Mouse (Mus musculus): ENCODE results near the gene Chrnb2. TPM values are rescaled to one million over a fixed set of nuclear protein-coding genes. Genes with fewer than 3 reads are reported as not detected.

Gene Chrnb2
- polyA plus RNA-seq, 1 experiment: 0.42 TPM

DNA sequence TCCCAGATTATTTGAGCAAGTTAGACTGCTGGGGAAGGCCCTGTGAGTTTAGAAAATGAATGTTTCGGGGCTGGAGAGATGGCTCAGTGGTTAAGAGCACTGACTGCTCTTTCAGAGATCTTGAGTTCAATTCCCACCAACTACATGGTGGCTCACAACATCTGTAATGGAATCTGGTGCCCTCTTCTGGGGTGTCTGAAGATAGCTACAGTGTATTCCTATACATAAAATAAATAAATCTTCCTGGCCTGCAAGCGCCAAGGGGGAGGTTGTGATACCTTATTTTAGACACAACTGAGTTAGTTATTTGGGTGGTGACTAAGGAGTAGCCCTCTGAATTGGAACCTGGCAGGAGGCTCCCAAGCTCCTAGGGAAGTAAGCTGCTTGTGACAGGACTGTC, 35.6 kb downstream of the Chrnb2 start:
- Histone ChIP-seq H3K36me3 (ENCODE audit: control insufficient read depth, insufficient read depth) (no peaks in the 10 kb centered on the region), H3K27me3 (ENCODE audit: control insufficient read depth, insufficient read depth, insufficient read length) (no peaks in the 10 kb centered on the region), H3K4me3 (no peak overlapping the region), H3ac (ENCODE audit: control insufficient read depth, insufficient read length) (no peak overlapping the region), H3K79me2 (ENCODE audit: control insufficient read depth, insufficient read depth) (peaks cover 59% of the 10 kb centered on the region), H3K4me2 (ENCODE audit: low read depth) (no peak overlapping the region)
- TF ChIP-seq USF1 (IDR thresholded peaks at IDR 0.05; ENCODE audit: low read depth) (no peak), TCF12 (IDR thresholded peaks at IDR 0.05; ENCODE audit: insufficient read depth, poor library complexity, severe bottlenecking) (no peak), POLR2AphosphoS2 (IDR thresholded peaks at IDR 0.05; ENCODE audit: insufficient read length, low read depth) (no peak), SRF (IDR thresholded peaks at IDR 0.05; ENCODE audit: control insufficient read depth, insufficient read length, low read depth) (no peak), MYOD1 (IDR thresholded peaks at IDR 0.05; ENCODE audit: control insufficient read depth in 1 of 3, insufficient read length in 2 of 3, low read depth in 2 of 3) (no peak), E2F4 (IDR thresholded peaks at IDR 0.05; ENCODE audit: insufficient read depth) (no peak), TCF3 (IDR thresholded peaks at IDR 0.05; ENCODE audit: insufficient read length, low read depth) (no peak), MYOG (IDR thresholded peaks at IDR 0.05; ENCODE audit: control insufficient read depth in 1 of 3, insufficient read depth in 1 of 3, insufficient read length in 2 of 3, low read depth in 2 of 3) (no peak), MAX (IDR thresholded peaks at IDR 0.05; ENCODE audit: low read depth) (no peak), CEBPB (IDR thresholded peaks at IDR 0.05; ENCODE audit: insufficient read depth, poor library complexity, severe bottlenecking) (no peak), POLR2A (IDR thresholded peaks at IDR 0.05; ENCODE audit: insufficient read length, low read depth) (no peak), REST (IDR thresholded peaks at IDR 0.05; ENCODE audit: insufficient read depth, insufficient read length) (no peak)

GRCm38 (mm10) chr3:89727028-89727427, 37.4 kb downstream of the Chrnb2 start:
- Histone ChIP-seq H3K79me2 (ENCODE audit: control insufficient read depth, insufficient read depth) (peaks cover 59% of the 10 kb centered on the region), H3ac (ENCODE audit: control insufficient read depth, insufficient read length) (no peak overlapping the region), H3K27me3 (ENCODE audit: control insufficient read depth, insufficient read depth, insufficient read length) (no peaks in the 10 kb centered on the region), H3K4me3 (no peak overlapping the region), H3K36me3 (ENCODE audit: control insufficient read depth, insufficient read depth) (no peaks in the 10 kb centered on the region), H3K4me2 (ENCODE audit: low read depth) (no peak overlapping the region)
- TF ChIP-seq CEBPB (IDR thresholded peaks at IDR 0.05; ENCODE audit: insufficient read depth, poor library complexity, severe bottlenecking): no peak

DNA sequence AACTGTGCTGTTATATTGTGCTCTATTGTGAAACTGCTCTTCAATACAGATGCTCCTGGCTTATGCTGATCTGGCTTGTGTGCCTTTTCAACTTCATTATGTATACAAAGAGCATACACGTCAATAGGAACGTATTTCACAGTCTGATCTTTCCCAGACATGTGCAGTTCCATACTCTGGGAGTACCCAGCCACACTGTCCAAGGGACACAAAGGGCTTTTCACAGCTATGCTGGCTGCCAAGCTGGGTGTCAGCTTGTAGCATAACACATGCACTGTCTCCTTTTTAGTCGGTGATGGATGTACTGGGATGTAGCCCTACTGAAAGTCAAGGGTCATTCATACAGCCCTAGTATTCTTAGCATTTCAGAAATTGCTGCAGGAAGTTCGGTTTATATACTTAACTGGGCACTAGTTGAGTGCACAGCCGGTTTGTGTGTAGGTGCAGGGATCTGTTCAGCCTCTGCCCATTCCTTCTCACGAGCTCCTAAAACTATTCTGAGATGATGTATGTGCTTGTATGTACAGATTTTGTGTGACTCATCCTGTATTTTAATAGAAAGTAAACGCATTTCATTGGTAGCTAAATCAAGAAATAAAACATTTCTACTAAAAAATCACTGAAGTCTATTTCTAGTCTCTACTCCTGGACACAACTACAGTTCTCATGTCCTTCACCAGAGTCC, 40.9 kb downstream of the Chrnb2 start:
- Histone ChIP-seq H3K27me3 (ENCODE audit: control insufficient read depth, insufficient read depth, insufficient read length) (no peaks in the 10 kb centered on the region), H3ac (ENCODE audit: control insufficient read depth, insufficient read length) (no peak overlapping the region), H3K79me2 (ENCODE audit: control insufficient read depth, insufficient read depth) (peaks cover 70% of the 10 kb centered on the region), H3K4me3 (no peak overlapping the region), H3K36me3 (ENCODE audit: control insufficient read depth, insufficient read depth) (no peaks in the 10 kb centered on the region), H3K4me2 (ENCODE audit: low read depth) (no peak overlapping the region)
- TF ChIP-seq E2F4 (IDR thresholded peaks at IDR 0.05; ENCODE audit: insufficient read depth): no peak

DNA sequence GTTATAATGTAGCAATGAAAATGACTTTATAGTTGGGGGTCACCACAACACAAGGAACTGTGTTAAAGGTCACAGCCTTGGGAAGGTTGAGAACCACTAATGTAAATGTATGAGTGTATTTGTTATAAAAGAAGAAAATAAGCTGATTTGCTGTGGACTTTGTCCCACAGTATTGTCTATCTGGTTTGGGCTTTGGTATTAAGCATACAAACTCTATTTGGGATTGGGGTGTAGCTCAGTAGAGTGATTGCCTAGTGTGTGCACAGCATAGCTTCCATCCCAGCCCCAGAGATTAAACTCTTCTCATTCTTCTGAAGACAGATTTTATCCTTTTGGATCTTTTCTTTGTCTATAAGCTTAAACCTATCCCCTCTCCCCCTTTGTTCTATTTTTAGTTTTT, 42.4 kb downstream of the Chrnb2 start:
- Histone ChIP-seq H3K4me2 (ENCODE audit: low read depth) (no peak overlapping the region), H3K27me3 (ENCODE audit: control insufficient read depth, insufficient read depth, insufficient read length) (no peaks in the 10 kb centered on the region), H3K4me3 (no peak overlapping the region), H3K79me2 (ENCODE audit: control insufficient read depth, insufficient read depth) (peaks cover 68% of the 10 kb centered on the region), H3K36me3 (ENCODE audit: control insufficient read depth, insufficient read depth) (no peaks in the 10 kb centered on the region), H3ac (ENCODE audit: control insufficient read depth, insufficient read length) (no peak overlapping the region)
- TF ChIP-seq SRF (IDR thresholded peaks at IDR 0.05; ENCODE audit: control insufficient read depth, insufficient read length, low read depth) (no peak), USF1 (IDR thresholded peaks at IDR 0.05; ENCODE audit: low read depth) (no peak), REST (IDR thresholded peaks at IDR 0.05; ENCODE audit: insufficient read depth, insufficient read length) (no peak), MAX (IDR thresholded peaks at IDR 0.05; ENCODE audit: low read depth) (no peak), CEBPB (IDR thresholded peaks at IDR 0.05; ENCODE audit: insufficient read depth, poor library complexity, severe bottlenecking) (no peak), TCF3 (IDR thresholded peaks at IDR 0.05; ENCODE audit: insufficient read length, low read depth) (no peak), POLR2AphosphoS2 (IDR thresholded peaks at IDR 0.05; ENCODE audit: insufficient read length, low read depth) (no peak), POLR2A (IDR thresholded peaks at IDR 0.05; ENCODE audit: insufficient read length, low read depth) (no peak), E2F4 (IDR thresholded peaks at IDR 0.05; ENCODE audit: insufficient read depth) (no peak), TCF12 (IDR thresholded peaks at IDR 0.05; ENCODE audit: insufficient read depth, poor library complexity, severe bottlenecking) (no peak), MYOD1 (IDR thresholded peaks at IDR 0.05; ENCODE audit: control insufficient read depth in 1 of 3, insufficient read length in 2 of 3, low read depth in 2 of 3) (no peak), MYOG (IDR thresholded peaks at IDR 0.05; ENCODE audit: control insufficient read depth in 1 of 3, insufficient read depth in 1 of 3, insufficient read length in 2 of 3, low read depth in 2 of 3) (no peak)

DNA sequence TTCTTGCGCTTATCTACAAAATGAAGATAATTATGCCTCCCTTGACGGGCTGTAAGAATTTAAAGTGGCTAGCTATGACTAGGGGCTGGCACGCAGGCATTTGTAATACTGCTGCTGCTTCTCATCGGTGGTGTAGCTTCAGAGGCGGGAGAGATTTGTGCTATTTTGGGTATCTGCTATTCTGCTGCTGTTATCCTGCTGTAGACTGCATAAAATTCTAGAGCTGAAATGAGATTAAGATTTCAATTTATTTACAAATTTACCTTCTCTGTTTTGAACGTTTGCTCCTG, 48.5 kb downstream of the Chrnb2 start:
- Histone ChIP-seq H3K27me3 (ENCODE audit: control insufficient read depth, insufficient read depth, insufficient read length) (peaks cover 3% of the 10 kb centered on the region), H3ac (ENCODE audit: control insufficient read depth, insufficient read length) (peak overlapping the region; percentile 54), H3K79me2 (ENCODE audit: control insufficient read depth, insufficient read depth) (peaks cover 37% of the 10 kb centered on the region), H3K4me3 (peak overlapping the region; percentile 56), H3K4me2 (ENCODE audit: low read depth) (peak overlapping the region; percentile 83), H3K36me3 (ENCODE audit: control insufficient read depth, insufficient read depth) (no peaks in the 10 kb centered on the region)
- TF ChIP-seq MYOG (IDR thresholded peaks at IDR 0.05; ENCODE audit: control insufficient read depth in 1 of 3, insufficient read depth in 1 of 3, insufficient read length in 2 of 3, low read depth in 2 of 3): no peak
- TF ChIP-seq TCF3 (IDR thresholded peaks at IDR 0.05; ENCODE audit: insufficient read length, low read depth): no peak
- TF ChIP-seq POLR2AphosphoS2 (IDR thresholded peaks at IDR 0.05; ENCODE audit: insufficient read length, low read depth): no peak
- TF ChIP-seq REST (IDR thresholded peaks at IDR 0.05; ENCODE audit: insufficient read depth, insufficient read length): no peak
- TF ChIP-seq POLR2A (IDR thresholded peaks at IDR 0.05; ENCODE audit: insufficient read length, low read depth): no peak
- no peak for TF ChIP-seq MAX (IDR thresholded peaks at IDR 0.05; ENCODE audit: low read depth)
